Mouse (Mus musculus): ENCODE results near the gene Sh3tc1.

DNA sequence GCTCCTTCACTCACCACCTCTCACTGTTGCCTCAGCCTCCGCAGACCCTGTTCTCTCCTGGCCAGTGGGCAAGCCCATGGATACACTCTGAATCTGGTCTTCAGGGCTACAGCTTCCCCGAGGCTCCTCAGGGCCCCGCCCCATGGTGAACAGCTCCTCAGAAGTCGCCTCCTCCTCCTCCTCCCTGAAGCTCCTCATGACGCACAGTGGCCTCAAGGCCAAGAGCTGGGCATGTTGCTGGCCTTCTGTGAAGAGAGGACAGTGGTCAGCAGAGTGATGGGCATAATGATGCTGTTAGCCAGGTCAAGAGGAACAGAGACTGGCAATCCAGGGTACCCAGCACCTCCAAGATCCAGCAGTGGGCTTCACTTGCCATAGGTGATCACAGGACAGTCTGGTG, 15.9 kb downstream of the Sh3tc1 start:
- TF ChIP-seq POLR2A (IDR thresholded peaks at IDR 0.05; ENCODE audit: borderline replicate concordance, extremely low read depth, insufficient read depth, insufficient read length, poor library complexity, severe bottlenecking) (no peak), CTCF (IDR thresholded peaks at IDR 0.05; ENCODE audit: borderline replicate concordance, extremely low read depth, insufficient read depth, insufficient read length) (no peak)

Measured in brain, embryonic 14.5 days (tissue).